Mouse (Mus musculus) spleen, adult 12 weeks (tissue): ENCODE measurements around the gene Fam187a.
A peak's percentile ranks its signal among the peaks of the same experiment; 100 is the strongest.

Source experiments
- DNase-seq: peaks from one replicate; pipeline ENCODE4 v3.0.0; 2022; ENCODE audit warnings: low spot score

The Fam187a gene

DNA sequence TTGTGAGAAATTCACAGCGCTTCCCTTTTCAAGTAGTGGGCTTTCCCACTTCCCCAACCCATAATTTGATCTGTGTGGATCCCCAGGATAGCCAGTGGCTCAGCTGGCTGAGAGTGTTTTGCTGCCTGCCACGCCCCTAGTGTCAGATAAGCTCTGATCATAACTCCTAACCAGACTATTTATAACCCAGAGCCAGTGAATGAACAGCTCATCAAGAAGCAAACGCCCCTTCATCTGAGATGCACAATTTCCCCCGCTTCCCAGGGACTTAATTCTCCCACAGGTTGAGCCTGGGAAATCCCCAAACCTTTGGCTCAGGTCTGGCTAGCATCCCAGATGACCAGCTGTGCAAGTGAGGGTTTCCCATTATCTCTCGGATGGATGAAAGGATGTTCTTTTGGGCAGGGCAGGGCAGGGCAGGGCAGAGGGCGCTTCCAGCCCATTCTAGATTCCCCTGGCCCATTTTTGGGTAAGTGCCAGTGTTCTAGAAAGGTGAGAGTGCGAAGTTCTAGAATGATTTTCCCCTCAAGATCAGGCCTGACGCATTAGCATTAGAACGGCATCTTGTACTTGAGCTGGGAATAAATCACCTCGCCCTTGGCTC, at the start of gene Fam187a:
Fam187a (plus strand) TSS at position 554 of the 604 bp plus-strand sequence.
- no peak for DNase-seq

GRCm38 (mm10) chr11:102835549-102835948, 49.4 kb upstream of the Fam187a start, which contains the start of gene Higd1b:
Gene Higd1b, plus strand, starts transcription at chr11:102835849.
- DNase-seq = no peak

GRCm38 (mm10) chr11:102836146-102836545, 48.8 kb upstream of the Fam187a start:
- no peak for DNase-seq

GRCm38 (mm10) chr11:102837385-102837784, 47.6 kb upstream of the Fam187a start:
- DNase-seq = no peak

- no peak for DNase-seq
Observed at GRCm38 (mm10) chr11:102838126-102838525, 46.8 kb upstream of the Fam187a start.

GRCm38 (mm10) chr11:102838616-102839150, 46.3 kb upstream of the Fam187a start:
- DNase-seq = no peak

DNA sequence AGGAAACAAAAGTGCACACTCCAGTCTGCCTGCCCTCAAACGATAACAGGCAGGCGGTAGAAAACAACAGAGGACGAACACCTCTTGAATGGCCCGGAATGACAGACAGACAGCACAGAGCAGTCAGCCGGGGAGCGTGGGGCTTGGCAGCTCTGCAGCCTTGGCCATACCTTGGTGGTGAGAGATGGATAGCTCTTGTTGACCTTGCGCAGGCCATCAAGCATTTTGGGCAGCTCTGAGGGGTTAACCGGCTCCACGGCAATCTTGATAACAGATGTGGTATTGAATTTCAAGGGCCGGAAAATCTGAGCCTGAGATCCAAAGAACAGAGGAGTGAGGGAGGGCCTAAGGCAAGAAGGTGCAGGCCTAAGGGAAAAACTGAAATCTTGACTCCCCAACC, 39.0 kb upstream of the Fam187a start:
- DNase-seq = no peak

DNA sequence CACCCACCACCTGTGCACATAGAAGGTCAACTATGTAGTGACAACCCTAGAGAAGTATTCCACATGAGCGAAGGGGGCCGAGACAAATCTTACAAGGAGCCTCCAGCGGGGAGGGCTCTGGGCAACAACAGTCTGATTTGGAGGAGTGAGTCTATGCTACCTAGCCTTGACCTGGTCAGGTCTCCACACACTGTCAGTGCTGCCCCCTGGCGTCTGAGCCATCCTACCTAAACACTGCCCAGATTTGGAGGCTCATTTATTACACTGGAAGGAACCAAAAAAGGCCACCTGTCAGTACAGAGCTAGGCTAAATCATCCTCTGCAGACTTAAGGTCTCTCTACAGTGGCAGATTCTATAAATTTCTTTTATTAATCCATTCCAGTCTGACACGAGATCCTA, 33.1 kb upstream of the Fam187a start:
- peak; percentile 8 for DNase-seq

DNA sequence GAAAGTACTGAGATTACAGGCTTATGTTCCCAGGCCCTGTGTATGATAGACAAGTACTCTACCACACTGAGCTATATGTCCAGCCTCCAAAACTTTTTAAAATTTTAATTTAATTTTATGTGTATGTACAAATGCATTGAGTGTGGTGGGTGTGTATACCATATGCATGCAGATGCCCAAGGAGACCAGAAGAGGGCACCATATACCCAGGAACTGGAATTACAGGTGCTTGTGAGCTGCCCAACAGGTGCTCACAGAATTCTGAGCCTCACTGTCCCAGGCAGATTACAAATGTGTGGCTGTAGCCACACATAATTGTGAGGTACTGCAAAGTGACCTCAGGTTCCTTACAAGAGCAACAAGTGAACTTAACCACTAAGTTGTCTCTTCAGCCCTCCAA, 31.2 kb upstream of the Fam187a start:
- DNase-seq = no peak

- DNase-seq = no peak
Observed at GRCm38 (mm10) chr11:102855941-102856340, 29.0 kb upstream of the Fam187a start.

GRCm38 (mm10) chr11:102858951-102859350, 26.0 kb upstream of the Fam187a start:
- DNase-seq = no peak

DNA sequence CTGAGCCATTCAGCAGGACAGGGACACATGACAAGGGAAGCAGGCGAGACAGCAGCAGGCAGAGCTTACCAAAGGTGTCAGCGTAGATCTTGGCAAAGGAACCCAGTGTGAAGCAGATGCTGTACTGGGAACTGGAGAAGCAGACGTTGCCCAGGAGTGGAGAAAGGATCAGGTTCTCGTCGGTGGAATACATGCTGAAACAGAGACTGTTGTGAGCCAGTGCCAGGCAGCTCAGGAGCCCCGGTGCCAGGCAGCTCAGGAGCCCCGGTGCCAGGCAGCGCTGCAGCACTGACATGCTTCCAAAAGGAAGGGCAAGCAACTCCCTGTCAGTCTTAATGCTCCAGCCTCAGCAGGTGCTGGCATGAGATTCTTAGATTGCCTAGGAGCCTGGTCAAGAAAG, 25.0 kb upstream of the Fam187a start:
- no peak for DNase-seq

DNA sequence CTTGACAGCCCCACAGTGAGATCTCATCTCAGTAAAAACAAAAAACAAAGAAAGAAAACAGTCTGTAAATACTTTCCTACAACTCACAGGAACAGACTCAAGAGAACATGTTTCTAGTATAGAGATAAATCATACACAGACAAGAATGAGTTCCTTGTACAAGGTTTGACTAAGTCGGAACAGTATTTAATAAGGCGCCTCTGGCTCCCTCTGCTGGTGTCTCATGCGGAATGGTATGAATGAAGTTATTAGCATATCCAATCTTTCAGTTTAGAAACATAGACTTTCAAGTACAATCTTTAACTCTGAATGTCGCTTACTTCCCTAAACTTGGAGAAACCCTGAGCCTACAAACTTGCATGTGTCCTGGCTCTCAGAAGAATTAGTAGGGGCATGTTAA, 20.7 kb upstream of the Fam187a start:
- DNase-seq = no peak

- DNase-seq = no peak
Observed at GRCm38 (mm10) chr11:102874801-102875334, 10.1 kb upstream of the Fam187a start.

GRCm38 (mm10) chr11:102879558-102879957, 5.4 kb upstream of the Fam187a start:
- DNase-seq = no peak

- DNase-seq = peak; percentile 94
Observed at GRCm38 (mm10) chr11:102880585-102881313, 4.2 kb upstream of the Fam187a start, which contains the start of the genes Eftud2 and Ccdc103. Gene Eftud2, minus strand, starts transcription at chr11:102880985. Gene Ccdc103, plus strand, starts transcription at chr11:102881204.

DNA sequence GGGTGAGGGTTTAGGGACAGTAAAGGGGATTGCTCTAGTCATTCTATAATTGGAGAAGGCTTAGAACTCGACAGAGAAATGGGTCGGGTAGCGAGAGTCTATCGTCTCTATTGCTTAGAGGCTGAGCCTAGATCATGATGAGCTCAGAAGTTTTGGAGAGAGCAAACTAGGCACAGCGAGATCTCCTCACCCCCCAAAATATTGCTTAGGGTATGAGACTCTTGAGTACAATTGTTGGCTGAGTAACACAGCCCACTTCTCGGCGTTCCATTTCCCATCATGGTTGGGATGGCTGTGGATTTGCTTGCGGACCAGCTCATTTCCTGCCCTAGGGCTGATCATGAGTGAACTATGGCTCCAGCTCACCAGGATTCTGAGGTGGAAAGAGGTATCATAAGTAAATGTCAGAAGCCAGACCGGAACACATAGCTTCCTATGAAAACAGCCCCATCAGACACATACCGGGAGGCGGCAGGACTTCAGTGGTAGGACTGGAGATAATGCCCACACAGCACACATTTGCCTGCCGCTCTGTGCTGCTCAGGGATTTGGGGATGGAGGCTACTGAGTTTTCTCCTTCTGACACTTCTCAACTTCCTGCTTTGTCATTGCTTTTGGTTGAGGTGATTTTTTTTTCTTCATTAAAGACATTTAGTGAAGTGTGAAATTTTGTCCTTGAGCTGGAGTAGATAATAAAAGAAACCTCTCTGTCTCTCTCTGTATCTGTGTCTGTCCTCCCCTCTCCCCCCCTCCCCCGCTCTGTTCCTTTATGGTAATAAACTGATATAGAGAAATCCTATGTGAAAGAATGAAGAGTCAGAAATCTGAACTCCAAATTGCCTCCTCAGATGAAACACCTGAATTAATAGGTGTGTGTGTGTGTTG, 3.4 kb upstream of the Fam187a start:
- DNase-seq = no peak

DNA sequence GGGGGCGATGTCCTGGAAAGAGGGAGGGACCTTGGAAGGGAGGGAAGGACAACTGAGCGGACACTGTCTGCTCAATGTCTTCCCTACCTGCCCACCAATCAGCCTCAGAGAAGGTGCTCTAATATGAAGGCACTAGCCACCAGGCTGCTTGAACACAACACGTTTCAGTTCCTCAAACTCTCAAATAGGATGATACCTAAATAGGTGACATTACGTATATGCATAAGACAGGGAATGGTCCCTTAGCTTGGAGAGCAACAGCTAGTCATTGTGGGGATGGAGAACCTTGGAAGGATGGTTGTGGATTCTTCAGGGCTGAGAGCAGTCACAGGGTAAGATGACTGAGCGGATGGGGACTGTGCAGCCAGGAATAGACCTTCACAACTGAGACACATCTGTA, 2.5 kb downstream of the Fam187a start:
- DNase-seq = no peak

GRCm38 (mm10) chr11:102888135-102888534, 3.2 kb downstream of the Fam187a start:
- no peak for DNase-seq

- DNase-seq = no peak
Observed at GRCm38 (mm10) chr11:102890096-102890495, 5.1 kb downstream of the Fam187a start.

- DNase-seq = peak; percentile 71
Observed at GRCm38 (mm10) chr11:102893015-102893651, 8.2 kb downstream of the Fam187a start.
